Mouse (Mus musculus) liver, embryonic 14.5 days (tissue): ENCODE results near the gene Ramp3. TPM values are rescaled to one million over a fixed set of nuclear protein-coding genes. Genes with fewer than 3 reads are reported as not detected.

ENCODE experiments used
- ATAC-seq: fragments of 200-750 bp; cut with Nextera tagmentation; 2 replicates; pipeline ENCODE4 v1.8.0; 2017; ENCODE audit warnings: moderate number of reproducible peaks, mild to moderate bottlenecking, moderate library complexity; ENCODE audit not compliant: insufficient read depth
- DNase-seq, 3 experiments: peaks; one replicate each; pipeline ENCODE4 v3.0.0-alpha.2; 2012 to 2013; ENCODE audit warnings: low read depth in 3 of 3, low spot score in 3 of 3
- H3K27ac ChIP-seq: fragments of 300-500 bp; sonication (generic); 2 replicates; pipeline ENCODE4 v1.5.1; 2014; ENCODE audit warnings: moderate library complexity, mild to moderate bottlenecking, control low read depth, inconsistent platforms
- H3K27me3 ChIP-seq: fragments of 300-500 bp; sonication (generic); 2 replicates; pipeline ENCODE4 v1.6.1; 2014; ENCODE audit warnings: mild to moderate bottlenecking, low read length, moderate library complexity; ENCODE audit not compliant: control insufficient read depth, insufficient read depth
- H3K36me3 ChIP-seq: fragments of 300-500 bp; sonication (generic); replicated peaks from 2 replicates; pipeline ENCODE4 v1.6.1; 2014; ENCODE audit warnings: low read depth; ENCODE audit not compliant: control insufficient read depth, insufficient read depth
- H3K4me1 ChIP-seq, 2 experiments: fragments of 200-500 bp in 1 of 2; fragments of 300-500 bp in 1 of 2; sonication (generic) in 1 of 2; replicated peaks; 2 replicates each; pipeline ENCODE4 v1.6.1; 2012 to 2014; ENCODE audit warnings: antibody characterized with exemption in 1 of 2, inconsistent platforms in 1 of 2, low read length in 1 of 2; ENCODE audit not compliant: control insufficient read depth in 2 of 2, insufficient read depth in 2 of 2
- H3K4me2 ChIP-seq: fragments of 300-500 bp; sonication (generic); 2 replicates; pipeline ENCODE4 v1.6.1; 2014; ENCODE audit warnings: low read depth, mild to moderate bottlenecking, control low read depth, moderate library complexity
- H3K4me3 ChIP-seq, 2 experiments: fragments of 200-500 bp in 1 of 2; fragments of 300-500 bp in 1 of 2; sonication (generic) in 1 of 2; 2 replicates each; pipeline ENCODE4 v1.5.1; 2012 to 2014; ENCODE audit warnings: low read depth in 2 of 2, low read length in 2 of 2, mild to moderate bottlenecking in 2 of 2, control low read depth in 1 of 2, inconsistent platforms in 1 of 2, moderate library complexity in 1 of 2; ENCODE audit not compliant: insufficient read depth in 1 of 2
- H3K9ac ChIP-seq: fragments of 300-500 bp; sonication (generic); replicated peaks from 2 replicates; pipeline ENCODE4 v1.6.1; 2014; ENCODE audit warnings: mild to moderate bottlenecking, control low read depth, moderate library complexity
- H3K9me3 ChIP-seq: fragments of 300-500 bp; sonication (generic); 2 replicates; pipeline ENCODE4 v1.6.1; 2016; ENCODE audit warnings: low read length, mixed read lengths; ENCODE audit not compliant: control insufficient read depth
- CTCF ChIP-seq: IDR thresholded peaks from 2 replicates; pipeline ENCODE4 v1.5.1; 2016; ENCODE audit warnings: antibody characterized with exemption, low read depth, control low read depth
- EP300 ChIP-seq: IDR thresholded peaks from 2 replicates; pipeline ENCODE4 v1.6.1; 2016; ENCODE audit warnings: antibody characterized with exemption, low read depth
- WGBS: fragments of 180-500 bp; shearing (Covaris S2); extraction: QIAGEN DNeasy Blood & Tissue Kit; methylation state at CpG from one replicate; pipeline ENCODE4 v1.1.7; 2014; ENCODE audit not compliant: insufficient replicate concordance; 5-methylcytosine and 5-hydroxymethylcytosine counted together
- polyA plus RNA-seq, 2 experiments: library from polyadenylated mRNA; depleted of rRNA in 1 of 2; stranded (reverse) in 1 of 2; unstranded in 1 of 2; fragments of >200 nt; fragmentation: Nextera tagmentation in 1 of 2; extraction: Ambion mirVana in 1 of 2; gene quantifications; 2 replicates each; pipeline versions ENCODE4 v1.2.1 to v1.2.3; 2012 to 2014

Ramp3 gene
- polyA plus RNA-seq, 2 experiments = 0.04 TPM; not detected in 1

GRCm38 (mm10) chr11:6698281-6698680, 40.0 kb downstream of the Ramp3 start:
- Histone ChIP-seq H3K9ac (no peak overlapping the region), H3K9me3 (no peaks in the 10 kb centered on the region), H3K4me1 (no peaks in the 10 kb centered on the region), H3K4me2 (no peak overlapping the region), H3K27me3 (no peaks in the 10 kb centered on the region), H3K4me3 (no peak overlapping the region), H3K27ac (no peak overlapping the region), H3K36me3 (no peaks in the 10 kb centered on the region)
- DNase-seq = no peak
- ATAC-seq = no peak
- no peak for TF ChIP-seq CTCF
- TF ChIP-seq EP300 = no peak
- 62% methylated on average over 10 of the region's 10 CpGs for WGBS

- H3K27me3 ChIP-seq = no peaks in the 10 kb centered on the region
- DNase-seq = no peak
- H3K4me1 ChIP-seq = no peaks in the 10 kb centered on the region
- H3K9me3 ChIP-seq = no peaks in the 10 kb centered on the region
- H3K4me3 ChIP-seq = no peak overlapping the region
- TF ChIP-seq EP300 = no peak
- no peak for TF ChIP-seq CTCF
- ATAC-seq = no peak
- H3K9ac ChIP-seq = no peak overlapping the region
- no peak overlapping the region for H3K27ac ChIP-seq
- 50% methylated on average over 3 of the region's 3 CpGs for WGBS
- no peaks in the 10 kb centered on the region for H3K36me3 ChIP-seq
- no peak overlapping the region for H3K4me2 ChIP-seq
Observed at GRCm38 (mm10) chr11:6702258-6702657, 43.9 kb downstream of the Ramp3 start.

- Histone ChIP-seq H3K9me3 (no peaks in the 10 kb centered on the region), H3K4me3 (no peak overlapping the region), H3K27ac (no peak overlapping the region), H3K9ac (no peak overlapping the region), H3K36me3 (no peaks in the 10 kb centered on the region), H3K4me2 (no peak overlapping the region), H3K4me1 (no peaks in the 10 kb centered on the region), H3K27me3 (no peaks in the 10 kb centered on the region)
- no peak for ATAC-seq
- TF ChIP-seq CTCF (no peak), EP300 (no peak)
- WGBS = 60% methylated on average over 6 of the region's 6 CpGs
- DNase-seq = no peak
Observed at GRCm38 (mm10) chr11:6704851-6705250, 46.5 kb downstream of the Ramp3 start.

GRCm38 (mm10) chr11:6705516-6705915, 47.2 kb downstream of the Ramp3 start:
- Histone ChIP-seq H3K4me2 (no peak overlapping the region), H3K36me3 (no peaks in the 10 kb centered on the region), H3K9me3 (no peaks in the 10 kb centered on the region), H3K27ac (no peak overlapping the region), H3K27me3 (no peaks in the 10 kb centered on the region), H3K4me1 (no peaks in the 10 kb centered on the region), H3K9ac (no peak overlapping the region), H3K4me3 (no peak overlapping the region)
- 52% methylated on average over 5 of the region's 5 CpGs for WGBS
- TF ChIP-seq CTCF (no peak), EP300 (no peak)
- no peak for ATAC-seq
- no peak for DNase-seq

- 75% methylated on average over 13 of the region's 13 CpGs for WGBS
- ATAC-seq = no peak
- no peak for DNase-seq
- TF ChIP-seq EP300 (no peak), CTCF (no peak)
- Histone ChIP-seq H3K4me3 (no peak overlapping the region), H3K9me3 (no peaks in the 10 kb centered on the region), H3K4me2 (no peak overlapping the region), H3K36me3 (no peaks in the 10 kb centered on the region), H3K9ac (no peak overlapping the region), H3K27ac (no peak overlapping the region), H3K27me3 (no peaks in the 10 kb centered on the region), H3K4me1 (no peaks in the 10 kb centered on the region)
Observed at GRCm38 (mm10) chr11:6706796-6707195, 48.5 kb downstream of the Ramp3 start.
